Mouse (Mus musculus) embryonic facial prominence, embryonic 13.5 days (tissue): ENCODE measurements at regions not wholly inside any gene's neighbourhood (a gene's known extent, or its start where the extent isn't known, plus 50 kb on each side); places are given as distances from the start of the nearest gene placed in this dataset.
A peak's percentile ranks its signal among the peaks of the same experiment; 100 is the strongest.

ENCODE experiments used
- ATAC-seq: fragments of 200-750 bp; cut with Nextera tagmentation; 2 replicates; pipeline ENCODE4 v1.8.0; 2017; ENCODE audit warnings: low read depth; ENCODE audit not compliant: insufficient number of reproducible peaks, insufficient read depth, low FRiP score, low TSS enrichment
- H3K27ac ChIP-seq: fragments of 300-500 bp; sonication (generic); 2 replicates; pipeline ENCODE4 v1.5.1; 2015; ENCODE audit warnings: moderate library complexity, mild to moderate bottlenecking, inconsistent platforms
- H3K27me3 ChIP-seq: fragments of 300-500 bp; sonication (generic); 2 replicates; pipeline ENCODE4 v1.6.1; 2015; ENCODE audit warnings: mild to moderate bottlenecking, inconsistent platforms
- H3K36me3 ChIP-seq: fragments of 300-500 bp; sonication (generic); 2 replicates; pipeline ENCODE4 v1.6.1; 2015; ENCODE audit warnings: mild to moderate bottlenecking, inconsistent platforms
- H3K4me1 ChIP-seq: fragments of 300-500 bp; sonication (generic); 2 replicates; pipeline ENCODE4 v1.6.1; 2015; ENCODE audit warnings: inconsistent platforms
- H3K4me2 ChIP-seq: fragments of 300-500 bp; sonication (generic); 2 replicates; pipeline ENCODE4 v1.6.1; 2015; ENCODE audit warnings: moderate library complexity, mild to moderate bottlenecking, inconsistent platforms
- H3K4me3 ChIP-seq: fragments of 300-500 bp; sonication (generic); 2 replicates; pipeline ENCODE4 v1.5.1; 2015; ENCODE audit warnings: mild to moderate bottlenecking, inconsistent platforms
- H3K9ac ChIP-seq: fragments of 300-500 bp; sonication (generic); 2 replicates; pipeline ENCODE4 v1.6.1; 2015; ENCODE audit warnings: mild to moderate bottlenecking, inconsistent platforms
- H3K9me3 ChIP-seq: fragments of 300-500 bp; sonication (generic); 2 replicates; pipeline ENCODE4 v1.6.1; 2016; ENCODE audit warnings: inconsistent platforms
- WGBS: fragments of 180-500 bp; shearing (Covaris S2); methylation state at CpG from one replicate; pipeline ENCODE4 v1.1.7; 2015; ENCODE audit warnings: mixed read lengths; 5-methylcytosine and 5-hydroxymethylcytosine counted together

- Histone ChIP-seq H3K4me3 (no peak overlapping the region), H3K4me2 (no peak overlapping the region), H3K27me3 (no peaks in the 10 kb centered on the region), H3K4me1 (peaks cover 7% of the 10 kb centered on the region), H3K9ac (no peak overlapping the region), H3K27ac (peak overlapping the region; percentile 33; the same call in 1 of the 2 replicates), H3K36me3 (no peaks in the 10 kb centered on the region), H3K9me3 (no peaks in the 10 kb centered on the region; the same call in 1 of the 2 replicates)
- WGBS, result 57% methylated on average over 5 of the region's 5 CpGs
- no peak for ATAC-seq
Measured at GRCm38 (mm10) chr2:173420481-173420880, 101.9 kb upstream of the 1700021F07Rik start.

- no peaks in the 10 kb centered on the region for H3K27me3 ChIP-seq
- H3K27ac ChIP-seq, result no peak overlapping the region
- H3K36me3 ChIP-seq, result no peaks in the 10 kb centered on the region
- peaks cover 9% of the 10 kb centered on the region for H3K4me1 ChIP-seq
- no peak overlapping the region for H3K9ac ChIP-seq
- 93% methylated on average over 7 of the region's 7 CpGs for WGBS
- H3K4me3 ChIP-seq, result no peak overlapping the region
- H3K9me3 ChIP-seq, result no peaks in the 10 kb centered on the region
- no peak overlapping the region for H3K4me2 ChIP-seq
- no peak for ATAC-seq
Measured at GRCm38 (mm10) chr2:173424875-173425274, 97.5 kb upstream of the 1700021F07Rik start.

GRCm38 (mm10) chr2:173425754-173426153, 96.6 kb upstream of the 1700021F07Rik start:
- no peak for ATAC-seq
- no peak overlapping the region for H3K9ac ChIP-seq
- H3K27ac ChIP-seq, result no peak overlapping the region
- no peaks in the 10 kb centered on the region for H3K36me3 ChIP-seq
- no peak overlapping the region for H3K4me3 ChIP-seq
- H3K4me1 ChIP-seq, result 0 out of 2 replicates have a peak, but pooled peaks cover 3% of the 10 kb centered on the region
- no peaks in the 10 kb centered on the region for H3K9me3 ChIP-seq
- no peaks in the 10 kb centered on the region for H3K27me3 ChIP-seq
- 80% methylated on average over 9 of the region's 9 CpGs for WGBS
- no peak overlapping the region for H3K4me2 ChIP-seq

GRCm38 (mm10) chr2:173426191-173427065, 96.0 kb upstream of the 1700021F07Rik start:
- 71% methylated on average over 16 of the region's 16 CpGs for WGBS
- Histone ChIP-seq H3K4me3 (no peak overlapping the region), H3K27ac (no peak overlapping the region), H3K27me3 (no peaks in the 10 kb centered on the region), H3K4me2 (no peak overlapping the region), H3K4me1 (0 out of 2 replicates have a peak, but pooled peaks cover 3% of the 10 kb centered on the region), H3K9me3 (no peaks in the 10 kb centered on the region), H3K36me3 (no peaks in the 10 kb centered on the region), H3K9ac (no peak overlapping the region)
- no peak for ATAC-seq

GRCm38 (mm10) chr2:173427888-173428450, 94.4 kb upstream of the 1700021F07Rik start:
- Histone ChIP-seq H3K9me3 (no peaks in the 10 kb centered on the region), H3K9ac (no peak overlapping the region), H3K27ac (no peak overlapping the region), H3K4me1 (0 out of 2 replicates have a peak, but pooled peaks cover 3% of the 10 kb centered on the region), H3K36me3 (no peaks in the 10 kb centered on the region), H3K4me2 (no peak overlapping the region), H3K27me3 (no peaks in the 10 kb centered on the region), H3K4me3 (no peak overlapping the region)
- ATAC-seq, result no peak
- 80% methylated on average over 10 of the region's 10 CpGs for WGBS

GRCm38 (mm10) chr2:173431841-173432240, 90.5 kb upstream of the 1700021F07Rik start:
- no peak for ATAC-seq
- no peaks in the 10 kb centered on the region for H3K9me3 ChIP-seq
- no peak overlapping the region for H3K4me3 ChIP-seq
- no peak overlapping the region for H3K27ac ChIP-seq
- WGBS, result 70% methylated on average over 5 of the region's 5 CpGs
- no peak overlapping the region for H3K4me2 ChIP-seq
- H3K4me1 ChIP-seq, result peaks cover 11% of the 10 kb centered on the region
- no peaks in the 10 kb centered on the region for H3K27me3 ChIP-seq
- no peaks in the 10 kb centered on the region for H3K36me3 ChIP-seq
- H3K9ac ChIP-seq, result no peak overlapping the region

- H3K27me3 ChIP-seq, result no peaks in the 10 kb centered on the region
- 60% methylated on average over 3 of the region's 3 CpGs for WGBS
- no peaks in the 10 kb centered on the region for H3K9me3 ChIP-seq
- no peak for ATAC-seq
- H3K9ac ChIP-seq, result no peak overlapping the region
- H3K36me3 ChIP-seq, result no peaks in the 10 kb centered on the region
- H3K4me2 ChIP-seq, result no peak overlapping the region
- no peak overlapping the region for H3K4me3 ChIP-seq
- H3K27ac ChIP-seq, result no peak overlapping the region
- peaks cover 11% of the 10 kb centered on the region for H3K4me1 ChIP-seq
Measured at GRCm38 (mm10) chr2:173432258-173432657, 90.1 kb upstream of the 1700021F07Rik start.

- H3K9me3 ChIP-seq, result no peaks in the 10 kb centered on the region
- H3K27ac ChIP-seq, result no peak overlapping the region
- H3K4me2 ChIP-seq, result no peak overlapping the region
- H3K36me3 ChIP-seq, result no peaks in the 10 kb centered on the region
- no peak overlapping the region for H3K9ac ChIP-seq
- no peak for ATAC-seq
- no peak overlapping the region for H3K4me3 ChIP-seq
- peaks cover 11% of the 10 kb centered on the region for H3K4me1 ChIP-seq
- H3K27me3 ChIP-seq, result no peaks in the 10 kb centered on the region
- WGBS, result 78% methylated on average over 9 of the region's 9 CpGs
Measured at GRCm38 (mm10) chr2:173432886-173433624, 89.3 kb upstream of the 1700021F07Rik start.

GRCm38 (mm10) chr2:173436580-173436979, 85.8 kb upstream of the 1700021F07Rik start:
- Histone ChIP-seq H3K36me3 (no peaks in the 10 kb centered on the region), H3K4me2 (no peak overlapping the region), H3K9ac (no peak overlapping the region), H3K4me1 (peaks cover 11% of the 10 kb centered on the region), H3K4me3 (no peak overlapping the region), H3K27ac (no peak overlapping the region), H3K9me3 (no peaks in the 10 kb centered on the region), H3K27me3 (no peaks in the 10 kb centered on the region)
- 66% methylated on average over 3 of the region's 3 CpGs for WGBS
- no peak for ATAC-seq

GRCm38 (mm10) chr2:173439031-173439430, 83.4 kb upstream of the 1700021F07Rik start:
- Histone ChIP-seq H3K4me3 (no peak overlapping the region), H3K4me1 (peaks cover 23% of the 10 kb centered on the region), H3K27me3 (no peaks in the 10 kb centered on the region), H3K9me3 (no peaks in the 10 kb centered on the region), H3K36me3 (no peaks in the 10 kb centered on the region), H3K4me2 (no peak overlapping the region), H3K9ac (no peak overlapping the region), H3K27ac (peak overlapping the region; percentile 33; the same call in 1 of the 2 replicates)
- WGBS, result 60% methylated on average over 9 of the region's 9 CpGs
- no peak for ATAC-seq

- H3K4me1 ChIP-seq, result 0 out of 2 replicates have a peak, but pooled peaks cover 12% of the 10 kb centered on the region
- H3K27ac ChIP-seq, result no peak overlapping the region
- 87% methylated on average over 11 of the region's 11 CpGs for WGBS
- H3K4me3 ChIP-seq, result no peak overlapping the region
- no peak for ATAC-seq
- H3K4me2 ChIP-seq, result no peak overlapping the region
- H3K36me3 ChIP-seq, result no peaks in the 10 kb centered on the region
- no peaks in the 10 kb centered on the region for H3K9me3 ChIP-seq
- no peaks in the 10 kb centered on the region for H3K27me3 ChIP-seq
- H3K9ac ChIP-seq, result no peak overlapping the region
Measured at GRCm38 (mm10) chr2:173442056-173442455, 80.3 kb upstream of the 1700021F07Rik start.
